Mouse (Mus musculus) bone marrow macrophage, adult 2 months (primary cell): ENCODE measurements around the gene Mdga2. TPM values are rescaled to one million over a fixed set of nuclear protein-coding genes. Genes with fewer than 3 reads are reported as not detected.

ENCODE experiments used
- H3K27ac ChIP-seq: 2 replicates; pipeline ENCODE4 v1.5.1; 2012; ENCODE audit warnings: low read depth, low read length; ENCODE audit not compliant: insufficient read depth
- H3K4me1 ChIP-seq: 2 replicates; pipeline ENCODE4 v1.6.1; 2012; ENCODE audit warnings: low read length; ENCODE audit not compliant: control insufficient read depth, insufficient read depth
- H3K4me3 ChIP-seq: 2 replicates; pipeline ENCODE4 v1.5.1; 2012; ENCODE audit warnings: mild to moderate bottlenecking, low read length, moderate library complexity; ENCODE audit not compliant: insufficient read depth
- CTCF ChIP-seq: IDR thresholded peaks from 2 replicates; pipeline ENCODE4 v1.5.1; 2012; ENCODE audit warnings: low read depth, mild to moderate bottlenecking, low read length, moderate library complexity
- POLR2A ChIP-seq: IDR thresholded peaks from 2 replicates; pipeline ENCODE4 v1.6.1; 2012; ENCODE audit warnings: mild to moderate bottlenecking, low read depth, low read length, borderline replicate concordance
- polyA plus RNA-seq: library from polyadenylated mRNA; stranded (reverse); fragments of >200 nt; gene quantifications from 2 replicates; pipeline ENCODE4 v1.2.4, GENCODE M21; 2012; ENCODE audit not compliant: missing spikeins, insufficient read depth, insufficient read length

Mdga2 gene
- polyA plus RNA-seq, 1 experiment, result not detected

- Histone ChIP-seq H3K4me1 (no peaks in the 10 kb centered on the region), H3K27ac (no peak overlapping the region)
Observed at GRCm38 (mm10) chr12:66707431-66707830, 514.9 kb downstream of the Mdga2 start.

GRCm38 (mm10) chr12:66705015-66705414 lies 517.3 kb downstream of the Mdga2 start:
- no peak overlapping the region for H3K27ac ChIP-seq
- no peak for TF ChIP-seq POLR2A
- TF ChIP-seq CTCF, result no peak
- H3K4me3 ChIP-seq, result no peak overlapping the region
- no peaks in the 10 kb centered on the region for H3K4me1 ChIP-seq

More at GRCm38 (mm10) chr12:66707431-66707830, 514.9 kb downstream of the Mdga2 start:
- TF ChIP-seq CTCF, result no peak
- H3K4me3 ChIP-seq, result no peak overlapping the region

DNA sequence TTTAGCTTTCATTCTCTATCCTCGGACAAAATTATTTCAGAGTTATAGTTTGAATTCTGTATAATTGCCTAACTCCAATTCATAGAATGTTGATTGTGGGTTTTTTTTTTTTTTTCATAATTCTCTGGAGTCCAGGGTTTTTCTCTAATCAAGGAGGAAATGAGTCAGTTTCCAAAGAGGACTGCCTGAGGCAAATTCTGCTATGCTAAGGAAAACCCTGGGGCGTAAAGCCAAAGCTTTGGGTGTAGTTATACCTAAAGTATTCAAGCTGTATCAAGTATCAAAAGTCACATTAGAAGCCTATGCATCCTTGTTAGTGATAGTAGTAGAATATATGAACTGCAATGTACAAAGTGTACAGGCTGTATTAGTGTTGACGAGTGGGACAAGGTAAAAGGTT lies 519.6 kb downstream of the Mdga2 start:
- TF ChIP-seq CTCF, result no peak
- TF ChIP-seq POLR2A, result no peak
- no peaks in the 10 kb centered on the region for H3K4me1 ChIP-seq

GRCm38 (mm10) chr12:66679558-66679957 lies 542.8 kb downstream of the Mdga2 start:
- H3K27ac ChIP-seq, result no peak overlapping the region
- no peak for TF ChIP-seq CTCF
- no peak for TF ChIP-seq POLR2A

More for the DNA sequence above, 519.6 kb downstream of the Mdga2 start:
- H3K27ac ChIP-seq, result no peak overlapping the region
- no peak overlapping the region for H3K4me3 ChIP-seq

DNA sequence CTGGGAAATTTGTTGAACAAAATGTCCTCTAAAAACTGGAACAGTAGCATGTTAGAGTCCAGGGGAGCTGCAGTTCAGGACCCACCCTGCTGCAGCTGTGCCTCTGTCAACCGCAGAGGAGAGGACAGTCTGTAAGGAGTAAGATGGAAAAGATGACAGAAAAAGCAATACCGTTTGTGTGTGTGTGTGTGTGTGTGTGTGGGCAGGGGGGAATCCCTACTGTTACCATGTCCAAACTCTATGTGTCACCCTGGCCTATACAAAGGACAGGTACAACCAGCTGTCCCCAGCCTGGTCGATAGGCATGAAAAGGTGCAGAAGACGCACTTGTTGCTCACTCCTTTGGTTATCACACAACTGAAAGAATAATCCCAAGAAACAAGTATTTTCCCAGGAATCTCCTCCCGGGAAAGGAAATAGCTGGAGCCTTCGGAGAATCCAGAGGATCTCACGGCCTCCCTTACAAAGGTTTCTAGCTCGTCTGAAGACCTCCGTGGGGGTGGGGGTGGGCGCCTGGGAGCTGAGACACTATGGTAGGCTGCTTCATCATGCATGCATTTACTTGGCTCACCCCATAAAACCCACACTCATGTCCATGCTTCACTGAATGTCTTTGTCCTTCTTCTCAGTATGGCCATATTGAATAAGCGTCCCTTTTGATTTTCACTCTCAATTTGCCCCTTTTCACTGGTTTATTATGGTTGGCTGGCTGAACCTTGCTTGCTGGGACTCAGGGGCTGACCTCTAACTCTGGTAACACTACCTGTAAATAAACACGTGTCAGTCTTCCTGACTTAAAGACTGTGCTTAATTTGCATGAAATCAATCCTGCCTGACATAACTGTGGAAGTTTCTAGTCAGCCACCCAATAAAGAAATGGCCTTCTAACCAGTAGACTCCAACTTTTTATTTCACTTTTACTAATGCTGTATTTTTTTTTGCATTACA lies 573.5 kb downstream of the Mdga2 start:
- TF ChIP-seq POLR2A, result no peak
- Histone ChIP-seq H3K4me1 (no peaks in the 10 kb centered on the region), H3K4me3 (no peak overlapping the region)

More at GRCm38 (mm10) chr12:66679558-66679957, 542.8 kb downstream of the Mdga2 start:
- Histone ChIP-seq H3K4me3 (no peak overlapping the region), H3K4me1 (no peaks in the 10 kb centered on the region)

GRCm38 (mm10) chr12:66640408-66640807 lies 581.9 kb downstream of the Mdga2 start:
- Histone ChIP-seq H3K27ac (no peak overlapping the region), H3K4me3 (no peak overlapping the region), H3K4me1 (no peaks in the 10 kb centered on the region)
- no peak for TF ChIP-seq POLR2A
- no peak for TF ChIP-seq CTCF

More for the DNA sequence above, 573.5 kb downstream of the Mdga2 start:
- no peak overlapping the region for H3K27ac ChIP-seq

DNA sequence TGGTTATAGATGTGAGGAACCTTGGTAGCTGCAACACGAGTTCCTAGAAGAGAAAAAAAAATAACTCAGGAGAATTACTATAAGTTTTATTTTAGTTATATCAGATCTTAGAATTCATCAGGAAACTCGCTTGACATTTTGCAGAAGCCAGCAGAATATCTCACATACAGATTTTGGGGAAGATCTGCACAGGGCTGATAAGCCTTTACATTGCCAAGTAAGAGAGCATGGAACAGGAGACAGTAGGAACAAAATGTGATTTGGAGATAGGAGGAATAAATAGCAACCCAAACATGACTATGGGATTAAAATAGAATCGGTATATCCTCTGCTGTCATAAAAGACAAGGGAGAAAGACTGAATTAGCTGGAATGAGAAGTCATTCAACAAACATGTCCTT lies 602.4 kb downstream of the Mdga2 start:
- TF ChIP-seq POLR2A (no peak), CTCF (no peak)
- no peak overlapping the region for H3K27ac ChIP-seq
- H3K4me1 ChIP-seq, result no peaks in the 10 kb centered on the region
- no peak overlapping the region for H3K4me3 ChIP-seq

DNA sequence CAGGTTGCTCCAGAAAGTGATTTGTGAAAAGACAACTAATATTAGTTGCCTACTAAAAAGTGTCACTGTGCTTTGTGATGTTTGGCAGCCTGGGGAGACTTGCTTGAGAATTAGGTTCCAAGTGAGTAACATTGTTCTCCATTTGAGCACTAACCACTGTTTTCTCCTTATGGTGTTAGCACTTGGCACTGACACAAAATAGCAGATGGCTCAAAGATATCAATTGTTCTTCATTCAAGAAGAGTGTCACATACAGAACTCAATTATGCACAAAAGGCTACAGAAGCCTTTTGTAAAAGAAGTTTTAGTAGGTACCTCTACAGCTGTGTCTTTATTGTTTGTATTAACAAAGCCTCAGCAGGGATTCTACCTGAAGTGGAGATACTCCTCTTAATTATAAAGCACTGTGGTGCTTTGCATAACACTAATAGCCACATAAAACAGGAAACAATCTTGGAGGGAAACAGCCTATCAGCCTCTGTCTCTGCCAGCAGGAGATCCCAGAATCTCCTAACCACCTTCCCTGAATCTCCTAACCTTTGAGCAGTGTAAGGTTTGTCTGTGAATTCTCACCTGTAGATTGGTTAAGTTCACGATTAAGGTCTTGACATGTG lies 630.6 kb downstream of the Mdga2 start:
- H3K4me1 ChIP-seq, result no peaks in the 10 kb centered on the region
- no peak overlapping the region for H3K4me3 ChIP-seq
- no peak overlapping the region for H3K27ac ChIP-seq
- TF ChIP-seq CTCF, result no peak
- TF ChIP-seq POLR2A, result no peak

DNA sequence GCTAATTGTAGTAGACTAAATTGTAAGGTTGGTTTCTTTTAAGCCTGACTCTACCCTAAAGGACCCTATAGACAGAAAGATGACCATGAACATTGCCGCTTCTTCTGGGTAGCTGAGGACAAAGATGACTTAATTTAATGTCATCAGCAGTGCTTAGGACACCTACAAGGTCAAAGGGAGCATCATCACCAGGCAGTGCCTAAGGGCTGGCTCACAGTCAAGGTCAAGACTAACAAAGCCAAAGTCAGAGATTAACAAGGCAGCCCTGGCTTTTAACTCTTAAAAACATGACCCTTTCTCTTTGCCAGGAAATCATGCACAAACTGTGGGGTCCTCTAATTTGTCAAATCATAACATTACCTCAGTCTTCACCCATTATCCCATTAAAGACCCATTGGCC lies 657.0 kb downstream of the Mdga2 start:
- H3K4me1 ChIP-seq, result no peaks in the 10 kb centered on the region
- TF ChIP-seq CTCF (no peak), POLR2A (no peak)
- H3K27ac ChIP-seq, result no peak overlapping the region
- no peak overlapping the region for H3K4me3 ChIP-seq

DNA sequence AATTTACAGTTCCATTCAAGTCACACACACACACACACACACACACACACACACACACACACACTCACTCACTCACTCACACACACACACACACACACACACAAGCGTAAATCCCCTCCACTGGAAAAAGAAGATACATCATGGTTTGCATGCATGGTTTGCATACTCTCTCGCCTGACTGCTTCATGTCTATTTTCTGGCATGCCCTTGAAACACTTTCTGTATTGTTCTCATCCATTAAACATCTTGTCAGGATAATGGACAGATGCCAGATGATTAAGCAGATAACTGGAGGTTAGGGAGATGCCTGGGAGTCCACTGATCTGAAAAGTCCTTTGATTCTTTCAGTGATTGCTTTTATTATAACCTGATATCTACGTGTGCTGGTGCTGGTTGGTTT lies 665.5 kb downstream of the Mdga2 start:
- no peaks in the 10 kb centered on the region for H3K4me1 ChIP-seq
- TF ChIP-seq CTCF (no peak), POLR2A (no peak)
- no peak overlapping the region for H3K4me3 ChIP-seq

More for the DNA sequence above, 665.5 kb downstream of the Mdga2 start:
- H3K27ac ChIP-seq, result no peak overlapping the region
